Mouse (Mus musculus) hematopoietic stem cell, adult 5-6 weeks (primary cell): Measurements from ENCODE around the gene Disc1. TPM values are rescaled to one million over a fixed set of nuclear protein-coding genes. Genes with fewer than 3 reads are reported as not detected.

Source experiments
- ATAC-seq, 2 experiments: fragments of 125-278 bp in 1 of 2; replicated peaks in 1 of 2; 2 replicates each; pipeline ENCODE4 v1.8.0; 2016 to 2017; ENCODE audit warnings: inconsistent platforms in 2 of 2, mild to moderate bottlenecking in 2 of 2, moderate number of reproducible peaks in 2 of 2, low read depth in 1 of 2, moderate TSS enrichment in 1 of 2; ENCODE audit not compliant: low FRiP score in 2 of 2, poor library complexity in 2 of 2, severe bottlenecking in 2 of 2, insufficient read depth in 1 of 2, low TSS enrichment in 1 of 2
- total RNA-seq: library from RNA; stranded (forward); fragments of 172-1452, 232-1000 nt; gene quantifications from 2 replicates; pipeline ENCODE4 v1.2.3, GENCODE M21; 2017

Gene Disc1
- total RNA-seq, 1 experiment from 2014 or later = 4.4 TPM

DNA sequence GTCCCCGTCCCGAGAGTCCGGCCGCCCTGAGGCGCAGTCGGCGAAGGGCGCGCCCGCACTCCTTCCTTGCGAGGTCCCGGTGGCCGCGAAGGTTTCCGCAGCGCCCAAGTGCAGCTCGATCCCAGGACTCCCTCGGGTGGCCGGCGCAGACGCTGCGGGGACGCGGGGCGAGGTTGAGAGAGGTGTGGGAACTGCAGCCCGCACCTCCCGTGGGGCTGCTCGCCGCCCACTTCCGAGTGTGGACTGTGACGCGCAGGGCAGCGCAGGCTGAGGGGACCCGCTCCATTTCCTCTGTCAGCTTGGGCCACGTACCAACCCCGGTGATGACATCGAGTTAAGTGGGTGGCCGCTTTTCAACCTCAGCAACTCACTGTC is 428 bp downstream of the Disc1 start:
- peak; percentile 28 to 68 for ATAC-seq

DNA sequence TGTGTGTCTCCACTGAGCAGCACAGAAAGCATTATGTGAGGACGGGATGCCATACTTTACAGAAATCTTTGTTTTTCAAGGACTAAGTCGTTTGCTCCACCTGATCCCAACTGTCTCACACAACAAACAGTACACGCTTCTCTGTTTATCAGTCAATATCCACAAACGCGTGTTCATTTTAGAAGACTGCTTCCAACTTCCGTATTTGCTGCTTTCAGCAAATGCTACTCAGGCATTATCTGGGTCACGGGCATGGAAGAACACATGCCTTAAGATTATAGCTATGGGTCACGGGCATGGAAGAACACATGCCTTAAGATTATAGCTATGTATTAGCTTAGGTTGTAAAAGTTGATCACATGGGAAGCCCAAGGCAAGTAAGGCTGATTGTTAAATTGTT is 6.9 kb downstream of the Disc1 start:
- no peak for ATAC-seq

DNA sequence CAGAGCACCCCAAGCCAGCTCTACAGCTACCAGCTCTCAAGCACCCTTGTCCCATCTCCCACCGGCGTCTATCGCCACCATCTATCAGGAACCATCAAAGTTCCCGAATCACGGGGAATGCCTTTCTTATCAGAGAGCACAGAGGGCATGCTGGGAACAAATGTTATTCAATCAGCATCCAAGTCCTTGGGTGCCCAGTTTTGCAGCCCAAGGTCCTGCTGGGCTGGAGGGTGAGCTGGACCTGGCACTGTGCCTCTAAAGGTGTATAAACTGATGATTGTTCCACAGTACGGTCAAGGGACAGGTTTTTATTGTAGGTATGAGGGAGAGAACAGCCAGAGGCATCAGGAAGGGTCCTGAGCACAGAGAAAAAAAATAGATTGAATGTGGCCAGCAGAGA is 11.6 kb downstream of the Disc1 start:
- no peak for ATAC-seq

DNA sequence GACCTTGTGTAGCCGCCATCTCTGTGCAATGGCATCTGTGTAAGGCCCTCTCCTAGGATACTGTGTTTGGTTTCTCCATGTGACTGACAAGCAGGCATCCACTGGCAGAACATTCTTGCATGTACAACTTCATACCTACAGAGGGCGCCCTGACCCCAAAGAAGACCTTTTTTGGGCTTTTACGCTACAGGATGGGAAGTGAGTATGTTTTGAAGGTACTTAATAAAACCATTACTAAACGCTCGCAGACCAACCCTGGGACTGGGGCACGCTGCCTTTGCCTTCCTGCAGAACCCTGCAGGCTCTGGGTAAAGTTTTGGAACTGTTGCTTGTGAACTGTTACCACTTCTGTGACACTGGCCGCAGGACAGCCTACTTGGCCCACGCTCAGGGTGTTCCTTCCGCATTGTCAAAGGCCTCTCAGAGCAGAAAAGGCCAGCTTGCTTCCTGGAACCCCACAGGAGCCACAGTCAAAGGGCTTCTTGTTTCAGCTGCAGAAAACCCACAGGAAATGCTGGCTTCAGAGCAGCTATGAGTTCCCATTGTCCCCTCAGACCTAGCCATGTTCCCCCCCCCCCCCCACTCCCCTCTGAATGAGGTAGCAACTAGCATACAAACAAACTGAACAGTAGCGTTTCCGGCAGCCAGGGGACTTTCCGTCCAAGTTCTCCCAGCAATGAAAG is 13.1 kb downstream of the Disc1 start:
- peak; percentile 90 to 92 for ATAC-seq

DNA sequence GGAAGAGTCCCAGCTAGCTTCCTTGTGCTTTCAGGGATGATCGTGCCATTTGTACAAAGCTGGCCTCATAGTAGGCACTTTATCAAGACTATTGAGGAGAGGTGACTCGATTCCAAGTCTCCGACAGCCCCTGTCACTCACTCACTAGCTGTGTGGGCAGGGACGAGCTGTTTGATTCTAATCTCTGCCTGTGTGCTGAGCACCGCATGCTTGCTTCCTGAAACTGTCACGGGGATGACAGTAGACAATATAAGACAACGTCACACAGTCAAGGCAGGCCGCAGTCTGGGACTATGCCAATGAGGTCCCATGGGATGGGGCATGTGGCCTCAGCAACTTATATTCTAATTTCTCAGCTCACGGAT is 13.6 kb downstream of the Disc1 start:
- ATAC-seq = peak; percentile 38 to 42; a peak in 3 of 4 replicates

DNA sequence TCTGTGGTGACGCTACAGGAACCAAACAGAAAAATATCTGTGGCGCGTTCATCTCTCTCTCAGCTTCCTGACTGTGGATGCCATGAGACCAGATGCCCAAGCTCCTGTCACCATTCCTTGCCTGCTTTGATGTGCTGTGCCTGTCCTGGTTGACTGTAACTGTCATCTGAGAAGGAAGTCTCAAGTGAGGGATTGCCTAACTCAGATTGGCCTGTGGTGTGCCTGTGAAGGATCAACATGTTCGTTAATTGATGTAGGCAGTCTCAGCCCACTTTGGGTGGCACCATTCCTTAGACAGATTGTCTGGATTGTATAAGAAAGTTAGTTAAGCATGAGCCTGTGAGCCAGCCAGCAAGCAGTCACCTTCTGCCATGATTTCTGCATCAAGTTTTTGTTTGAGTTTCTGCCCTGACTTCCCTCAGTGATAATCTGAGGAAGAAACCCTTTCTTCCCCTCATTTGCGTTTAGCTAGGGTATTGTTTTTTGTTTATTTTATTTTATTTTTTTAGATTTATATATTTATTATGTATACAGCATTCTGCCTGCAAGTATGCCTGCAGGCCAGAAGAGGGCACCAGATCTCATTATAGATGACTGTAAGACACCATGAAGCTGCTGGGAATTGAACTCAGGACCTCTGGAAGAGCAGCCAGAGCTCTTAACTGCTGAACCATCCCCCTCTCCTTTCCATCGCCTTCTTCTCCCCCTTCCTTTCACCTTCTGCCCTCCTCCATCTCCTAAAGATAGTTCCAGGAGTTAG is 14.3 kb downstream of the Disc1 start:
- ATAC-seq = no peak

DNA sequence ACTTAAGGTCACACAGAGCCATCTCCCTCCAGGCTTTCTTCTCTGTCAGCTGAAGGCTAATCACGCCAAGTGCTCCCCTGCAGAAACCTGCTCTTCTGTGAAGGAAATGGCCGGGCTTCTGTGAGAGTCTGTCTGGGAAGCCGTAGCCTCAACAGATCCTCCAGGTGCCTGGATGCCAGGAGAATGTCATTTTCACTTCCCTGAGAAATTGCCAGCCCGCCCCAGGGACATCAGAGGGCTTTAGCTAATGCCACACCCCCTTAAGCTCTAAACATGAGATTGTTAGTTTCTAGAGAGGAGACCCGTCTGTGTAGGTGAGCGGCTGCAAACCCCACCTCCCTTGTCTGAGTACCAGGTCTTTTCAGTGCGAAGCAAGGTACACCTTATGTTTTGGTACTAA is 15.3 kb downstream of the Disc1 start:
- no peak for ATAC-seq

DNA sequence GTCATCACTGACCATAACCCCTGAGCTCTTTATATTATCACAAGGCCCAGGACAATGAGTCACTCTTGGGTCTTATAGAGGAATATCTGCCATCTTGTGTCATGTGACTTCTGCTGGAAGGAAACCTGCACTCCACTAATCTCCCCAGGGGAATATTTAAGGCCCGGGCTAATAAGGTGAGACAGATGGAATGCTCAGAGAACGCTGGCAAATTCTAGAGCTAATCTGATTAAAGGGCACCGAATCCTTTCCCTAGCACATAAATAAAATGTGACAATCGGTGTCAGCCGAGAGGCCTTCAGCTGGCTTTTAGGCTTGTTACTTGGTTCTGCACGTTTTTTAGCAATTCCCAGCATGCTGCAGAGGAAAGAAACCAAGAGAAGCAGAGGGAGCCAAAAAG is 15.7 kb downstream of the Disc1 start:
- no peak for ATAC-seq

DNA sequence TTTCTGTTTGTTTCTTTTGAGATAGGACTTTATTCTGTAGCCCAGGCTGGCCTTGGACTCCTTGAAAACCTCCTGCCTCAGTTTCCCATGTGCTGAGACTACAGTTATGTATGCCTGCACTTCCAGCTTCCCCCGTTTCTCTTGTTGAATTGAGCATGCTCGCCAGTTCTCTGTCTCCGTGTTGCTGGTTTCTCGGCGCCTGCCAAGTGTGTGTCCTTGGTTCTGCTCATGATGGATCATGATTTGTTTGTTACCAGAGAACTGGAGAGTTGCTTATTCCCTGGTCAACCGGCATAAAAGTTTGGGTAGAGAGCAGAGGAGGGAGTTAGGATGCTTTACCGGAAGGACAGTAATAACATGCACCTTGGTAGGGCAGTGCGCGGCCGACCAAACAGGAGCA is 20.1 kb downstream of the Disc1 start:
- ATAC-seq = no peak

DNA sequence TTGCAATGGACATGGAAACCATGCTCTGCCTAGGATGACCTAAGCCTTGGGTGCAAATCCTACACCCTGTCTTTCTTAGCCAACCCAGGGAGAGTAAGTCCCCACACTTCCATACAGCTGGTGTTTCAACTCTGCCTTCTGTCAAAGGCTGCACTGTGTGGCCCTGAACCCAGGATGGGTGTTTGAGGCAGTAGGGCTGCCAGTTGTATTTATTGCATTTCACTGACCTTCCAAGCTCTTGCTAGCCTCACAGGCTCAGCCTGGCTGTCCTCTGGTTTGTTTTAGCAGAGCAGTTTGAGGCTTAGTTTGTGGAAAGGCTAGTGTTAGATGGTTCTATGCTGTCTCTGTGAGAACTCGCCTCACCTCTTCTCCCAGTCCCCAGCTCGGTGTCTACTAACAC is 20.6 kb downstream of the Disc1 start:
- ATAC-seq = no peak

DNA sequence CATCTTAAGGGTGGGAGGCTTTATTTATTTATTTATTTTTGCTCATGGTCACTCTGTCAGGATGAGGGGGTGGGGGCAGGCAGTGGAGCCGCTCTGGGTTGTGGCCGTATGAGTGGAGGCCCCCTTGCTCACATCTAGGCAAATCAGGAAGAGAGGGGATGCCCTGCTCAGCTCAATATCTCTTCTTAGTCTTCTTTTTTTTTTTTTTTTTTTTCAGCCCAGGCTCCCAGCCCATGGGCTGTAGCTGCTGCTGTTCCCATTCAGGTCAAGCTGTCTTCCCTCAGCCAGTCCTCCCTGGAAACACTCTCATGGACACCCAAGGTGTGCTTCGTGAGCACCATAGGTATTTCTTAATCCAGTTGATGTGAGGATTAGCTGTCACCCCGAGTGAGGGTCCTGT is 21.4 kb downstream of the Disc1 start:
- no peak for ATAC-seq

DNA sequence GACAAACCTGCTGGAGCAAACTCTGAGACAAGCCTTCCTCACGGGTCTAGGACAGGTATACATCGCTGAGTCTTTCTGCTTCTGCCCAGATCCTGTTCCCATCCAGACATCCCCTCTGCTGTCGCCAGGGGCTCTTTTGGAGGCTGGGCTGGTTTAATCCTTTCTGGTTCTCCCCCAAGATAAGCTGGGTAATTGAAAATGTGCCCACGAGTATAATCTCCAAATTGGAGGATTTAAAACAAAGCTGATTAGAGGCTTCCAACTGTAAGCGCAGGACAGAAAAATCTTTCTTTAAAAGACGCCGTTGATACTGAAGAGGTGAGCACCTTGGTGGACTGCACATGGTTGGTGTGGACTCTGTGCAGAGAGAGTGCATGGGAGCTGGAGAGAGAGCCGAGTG is 23.3 kb downstream of the Disc1 start:
- no peak for ATAC-seq

DNA sequence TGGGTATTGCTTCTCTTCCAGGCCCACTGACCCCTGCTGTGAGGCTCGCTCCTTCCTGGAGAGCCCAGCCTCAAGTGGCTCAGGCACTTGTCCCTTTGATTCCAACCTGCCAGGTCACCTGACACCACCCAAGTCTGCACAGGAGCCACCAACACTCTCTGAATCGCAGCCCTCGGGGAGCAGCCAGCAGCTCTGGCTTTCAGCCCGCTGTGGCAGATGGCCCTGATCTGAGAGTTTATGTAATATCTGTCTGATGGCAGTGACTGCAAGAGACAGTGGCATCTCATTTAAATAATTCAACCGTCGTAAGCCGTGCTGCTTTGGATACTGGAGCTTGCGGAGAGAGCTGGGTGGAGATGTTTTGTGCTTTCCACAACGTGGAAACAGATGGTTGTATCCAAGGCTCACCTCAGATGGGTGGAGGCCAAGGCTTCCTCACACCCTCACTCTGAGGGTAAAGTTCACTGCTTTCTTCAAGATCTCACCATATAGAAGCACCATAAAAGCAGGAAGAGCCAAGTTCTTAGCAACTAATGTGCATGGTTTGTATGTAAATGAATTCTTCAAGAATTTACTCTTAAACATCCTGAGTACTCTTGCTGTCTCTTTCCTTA is 24.9 kb downstream of the Disc1 start:
- no peak for ATAC-seq

DNA sequence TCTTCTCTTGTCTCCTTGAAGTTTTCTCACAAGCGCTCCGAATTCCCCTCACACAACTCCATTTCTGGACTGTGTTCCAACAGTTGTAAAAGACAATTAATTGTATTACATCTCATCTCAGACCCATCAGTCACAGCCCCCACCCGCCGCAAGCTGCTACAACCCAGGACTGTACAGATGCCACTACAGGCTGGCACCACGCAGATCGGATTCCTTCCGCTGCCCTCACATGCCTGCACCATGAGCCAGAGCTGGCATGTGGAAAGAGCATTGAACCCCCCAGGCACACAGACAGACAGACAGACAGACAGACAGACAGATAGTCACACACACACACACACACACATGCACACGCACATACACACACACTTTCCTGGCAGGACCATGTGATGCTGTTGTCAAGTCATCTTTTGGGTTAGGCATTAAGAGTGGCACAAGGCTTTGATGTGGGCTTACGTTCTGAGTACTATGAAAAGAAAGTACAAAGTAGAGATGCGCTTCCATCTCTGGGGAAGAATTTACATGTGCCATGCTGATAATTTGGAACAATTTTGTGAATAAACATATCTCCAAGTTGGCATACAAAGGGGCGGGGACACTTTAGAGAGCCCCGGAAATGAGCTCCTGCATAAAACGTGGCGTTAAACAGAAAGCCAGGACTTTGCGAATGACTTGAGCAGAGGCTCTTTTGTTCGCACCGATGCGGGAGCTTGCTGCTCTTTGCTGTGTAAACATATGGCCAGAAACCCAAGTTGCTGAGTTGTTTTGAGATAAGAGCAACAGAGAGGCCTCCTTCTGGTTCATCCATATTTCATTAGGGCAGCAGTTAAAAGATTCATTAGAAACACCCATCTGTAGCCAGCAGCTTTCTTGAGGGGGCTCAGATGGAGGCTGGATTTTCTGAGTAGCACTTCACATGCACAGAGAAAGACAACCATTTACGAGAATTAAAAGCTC is 26.7 kb downstream of the Disc1 start:
- no peak for ATAC-seq

DNA sequence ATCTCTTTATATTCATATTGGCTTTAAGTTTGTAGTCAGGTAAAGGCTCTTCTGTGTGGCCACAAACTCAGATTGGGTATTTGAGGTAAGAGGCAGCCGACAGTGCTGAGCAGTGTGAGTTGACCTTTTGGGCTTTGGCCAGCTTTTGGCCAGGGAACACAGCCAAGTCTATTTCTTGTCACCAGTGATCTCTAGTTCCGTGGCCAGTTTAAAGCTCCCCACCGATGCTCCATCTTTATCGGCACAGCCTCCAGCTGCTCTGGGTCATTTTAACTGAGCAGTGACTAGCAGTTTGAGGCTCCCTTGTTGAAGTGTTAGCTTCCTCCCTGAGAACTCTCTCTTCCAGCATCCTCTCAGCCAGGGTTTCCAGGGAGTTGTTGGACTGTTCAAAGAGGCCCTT is 29.8 kb downstream of the Disc1 start:
- 0 out of 4 replicates have a peak, but pooled peaks of 1 of the 2 experiments have one; percentile 22 for ATAC-seq

DNA sequence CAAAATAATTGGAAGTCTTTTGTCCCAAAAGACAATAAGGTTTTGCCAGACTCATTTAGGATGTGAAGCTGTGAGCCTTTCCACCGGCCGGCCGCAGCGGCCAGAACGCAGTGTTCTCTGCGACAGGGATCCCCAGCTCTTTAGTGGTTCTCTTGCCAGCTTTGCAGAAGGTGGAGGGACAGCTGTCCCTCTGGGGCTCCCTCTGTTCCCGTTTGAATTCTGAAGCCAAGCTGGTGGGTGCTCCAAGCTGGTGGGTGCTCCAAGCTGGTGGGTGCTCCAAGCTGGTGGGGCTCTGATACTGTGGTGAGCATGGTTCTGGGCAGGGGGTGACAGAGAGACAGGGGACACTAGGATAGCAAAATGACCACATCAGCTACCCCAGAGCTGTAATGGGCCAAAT is 30.5 kb downstream of the Disc1 start:
- ATAC-seq = no peak

DNA sequence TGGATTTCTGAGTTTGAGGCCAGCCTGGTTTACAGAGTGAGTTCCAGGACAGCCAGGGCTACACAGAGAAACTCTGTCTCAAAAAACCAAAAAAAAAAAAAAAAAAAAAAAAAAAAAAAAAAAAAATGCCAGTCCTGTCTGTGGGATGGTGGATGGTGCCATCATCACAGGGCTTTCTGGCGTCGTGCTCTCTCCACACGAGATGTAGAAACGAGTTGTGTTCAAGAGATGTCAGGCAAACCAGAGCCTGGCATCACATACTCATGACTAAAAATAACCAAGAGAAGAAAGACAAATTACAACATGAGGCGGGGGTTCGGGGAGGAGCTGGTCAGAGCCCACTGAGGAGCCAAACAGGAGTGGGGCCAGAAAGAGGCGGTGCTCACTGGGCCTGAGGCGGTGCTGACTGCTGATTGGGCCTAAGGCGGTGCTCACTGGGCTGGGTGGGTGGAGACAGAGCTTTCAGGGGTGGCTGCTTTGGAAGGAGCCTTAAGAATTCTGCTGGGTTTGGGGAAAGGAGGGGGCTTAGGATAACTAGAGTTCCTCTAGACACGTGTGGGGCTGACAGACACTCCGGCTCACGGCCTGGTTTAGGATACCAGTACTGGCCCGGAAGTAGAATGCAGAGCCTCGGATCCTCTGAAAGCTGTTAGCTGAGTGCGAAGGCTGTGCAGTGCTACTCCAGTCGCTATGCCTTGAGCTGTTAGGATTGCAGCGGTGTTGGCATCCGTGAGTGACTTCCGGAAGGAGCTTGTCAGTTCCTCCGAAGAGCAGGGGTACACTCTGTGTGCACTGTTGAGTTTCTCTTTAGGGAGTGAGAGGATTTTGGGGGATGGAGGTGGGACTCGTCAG is 37.1 kb downstream of the Disc1 start:
- ATAC-seq = no peak
